Mouse (Mus musculus) forebrain, embryonic 12.5 days (tissue): Measurements from ENCODE around the gene Gm13539. TPM values are rescaled to one million over a fixed set of nuclear protein-coding genes. Genes with fewer than 3 reads are reported as not detected.

ENCODE experiments used
- ATAC-seq: fragments of 200-750 bp; cut with Nextera tagmentation; 2 replicates; pipeline ENCODE4 v1.8.0; 2017; ENCODE audit warnings: moderate TSS enrichment; ENCODE audit not compliant: low FRiP score
- H3K27ac ChIP-seq: fragments of 300-500 bp; sonication (generic); 2 replicates; pipeline ENCODE4 v1.5.1; 2016; ENCODE audit warnings: mild to moderate bottlenecking
- H3K27me3 ChIP-seq: fragments of 300-500 bp; sonication (generic); 2 replicates; pipeline ENCODE4 v1.6.1; 2016; ENCODE audit warnings: mild to moderate bottlenecking
- H3K36me3 ChIP-seq: fragments of 300-500 bp; sonication (generic); replicated peaks from 2 replicates; pipeline ENCODE4 v1.6.1; 2016; ENCODE audit warnings: mild to moderate bottlenecking
- H3K4me1 ChIP-seq: fragments of 300-500 bp; sonication (generic); 2 replicates; pipeline ENCODE4 v1.6.1; 2016
- H3K4me2 ChIP-seq: fragments of 300-500 bp; sonication (generic); 2 replicates; pipeline ENCODE4 v1.6.1; 2016; ENCODE audit warnings: mild to moderate bottlenecking, moderate library complexity
- H3K4me3 ChIP-seq: fragments of 300-500 bp; sonication (generic); replicated peaks from 2 replicates; pipeline ENCODE4 v1.5.1; 2016; ENCODE audit warnings: mild to moderate bottlenecking
- H3K9ac ChIP-seq: fragments of 300-500 bp; sonication (generic); 2 replicates; pipeline ENCODE4 v1.6.1; 2016; ENCODE audit warnings: mild to moderate bottlenecking
- H3K9me3 ChIP-seq: fragments of 300-500 bp; sonication (generic); 2 replicates; pipeline ENCODE4 v1.6.1; 2016
- WGBS: fragments of 180-500 bp; shearing (Covaris S2); methylation state at CpG from one replicate; pipeline ENCODE4 v1.1.7; 2016; 5-methylcytosine and 5-hydroxymethylcytosine counted together
- polyA plus RNA-seq: library from polyadenylated mRNA; unstranded; fragments of >200 nt; fragmentation: Nextera tagmentation; extraction: Ambion mirVana; gene quantifications from 2 replicates; pipeline ENCODE4 v1.2.1, GENCODE M21; 2016

Gm13539 gene
- polyA plus RNA-seq, 1 experiment from 2014 or later: not detected

DNA sequence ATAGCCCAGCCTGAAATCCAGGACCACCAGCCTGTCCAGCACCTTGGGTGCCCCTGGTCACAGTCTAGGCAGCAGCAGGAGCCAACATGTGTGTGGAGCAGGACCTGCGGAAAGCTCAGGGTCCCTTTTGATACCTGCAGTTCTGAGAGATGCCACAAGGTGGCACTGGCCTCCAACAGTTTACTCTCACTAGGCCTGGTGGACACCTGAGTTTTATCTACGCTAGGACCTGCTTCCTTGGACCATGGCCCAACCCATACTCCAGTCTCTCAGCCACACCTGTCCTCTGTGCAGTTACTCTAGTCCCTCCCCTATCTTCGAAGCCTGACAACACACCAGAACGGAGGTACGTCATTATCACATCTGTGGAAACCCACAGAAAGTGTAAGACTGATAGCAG lies 54.2 kb downstream of the Gm13539 start:
- 43% methylated on average over 5 of the region's 5 CpGs for WGBS
- no peaks in the 10 kb centered on the region for H3K9me3 ChIP-seq
- 0 out of 2 replicates have a peak, but pooled peaks have one; percentile 39 for ATAC-seq

More for the DNA sequence above, 54.2 kb downstream of the Gm13539 start:
- H3K27me3 ChIP-seq: no peaks in the 10 kb centered on the region
- H3K36me3 ChIP-seq: no peaks in the 10 kb centered on the region
- no peak overlapping the region for H3K4me3 ChIP-seq
- no peak overlapping the region for H3K27ac ChIP-seq
- no peak overlapping the region for H3K4me2 ChIP-seq
- H3K4me1 ChIP-seq: no peaks in the 10 kb centered on the region
- no peak overlapping the region for H3K9ac ChIP-seq

Other genes starting within 250 kb of the Gm13539 start
- gene Traf2, start 235.3 kb upstream of the Gm13539 start, polyA plus RNA-seq: 33.8 and 36.8 TPM in 2 replicates
- gene Edf1, start 224.4 kb upstream of the Gm13539 start, polyA plus RNA-seq: 332 and 360 TPM in 2 replicates
- gene Mamdc4, start 207.4 kb upstream of the Gm13539 start, polyA plus RNA-seq: 5.2 and 5.9 TPM in 2 replicates
- gene Phpt1, start 207.0 kb upstream of the Gm13539 start, polyA plus RNA-seq: 154 and 158 TPM in 2 replicates
- gene Ajm1, start 200.5 kb upstream of the Gm13539 start, polyA plus RNA-seq: 0.91 and 1.5 TPM in 2 replicates
- 76.6 and 76.8 TPM in 2 replicates for gene Rabl6, start 173.7 kb upstream of the Gm13539 start, polyA plus RNA-seq
- 0.22 and 0.23 TPM in 2 replicates for gene Ccdc183, start 164.6 kb upstream of the Gm13539 start, polyA plus RNA-seq
- 13.2 and 13.4 TPM in 2 replicates for gene Tmem141, start 160.3 kb upstream of the Gm13539 start, polyA plus RNA-seq
- 0.83 and 0.88 TPM in 2 replicates for gene Fcna, start 154.2 kb upstream of the Gm13539 start, polyA plus RNA-seq
- not detected in 2 replicates for gene Lcn8, start 129.1 kb upstream of the Gm13539 start, polyA plus RNA-seq
- gene Lcn5, start 124.3 kb upstream of the Gm13539 start, polyA plus RNA-seq: not detected in 2 replicates
- gene Lcn6, start 105.5 kb upstream of the Gm13539 start, polyA plus RNA-seq: not detected in 2 replicates
- not detected in 2 replicates for gene Lcn10, start 99.5 kb upstream of the Gm13539 start, polyA plus RNA-seq
- not detected in 2 replicates for gene Obp2a, start 82.2 kb upstream of the Gm13539 start, polyA plus RNA-seq
- 81.0 and 81.8 TPM in 2 replicates for gene Bmyc, start 75.5 kb upstream of the Gm13539 start, polyA plus RNA-seq
- gene Obp2b, start 45.2 kb upstream of the Gm13539 start, polyA plus RNA-seq: not detected in 2 replicates
- gene Lcn3, start 16.7 kb upstream of the Gm13539 start, polyA plus RNA-seq: not detected in 2 replicates
- not detected in 2 replicates for gene Lcn11, start 5.2 kb upstream of the Gm13539 start, polyA plus RNA-seq
- not detected in 2 replicates for gene Glt6d1, start 33.6 kb downstream of the Gm13539 start, polyA plus RNA-seq
- gene Lcn9, start 40.9 kb downstream of the Gm13539 start, polyA plus RNA-seq: not detected in 2 replicates
- gene Sohlh1, start 65.0 kb downstream of the Gm13539 start, polyA plus RNA-seq: not detected in 2 replicates
- gene Kcnt1, start 81.5 kb downstream of the Gm13539 start, polyA plus RNA-seq: 1.6 and 2.0 TPM in 2 replicates
- 71.7 and 80.5 TPM in 2 replicates for gene Camsap1, start 201.0 kb downstream of the Gm13539 start, polyA plus RNA-seq
- 86.7 and 88.6 TPM in 2 replicates for gene Ubac1, start 239.5 kb downstream of the Gm13539 start, polyA plus RNA-seq